Mouse (Mus musculus): ENCODE measurements around the gene Ckap2.

Gene Ckap2

GRCm38 (mm10) chr8:22185431-22186397 lies at the start of gene Ckap2:
Ckap2 (minus strand) TSS chr8:22185819.
- peak; percentile 92 for DNase-seq (ENCODE audit: low spot score)

GRCm38 (mm10) chr8:22228621-22229020 lies 43.0 kb upstream of the Ckap2 start:
- DNase-seq (ENCODE audit: low spot score): no peak

- DNase-seq (ENCODE audit: low spot score): no peak
Observed at GRCm38 (mm10) chr8:22227061-22227877, 41.6 kb upstream of the Ckap2 start, which contains the start of gene Thsd1. Thsd1 (plus strand) TSS chr8:22227313.

- DNase-seq (ENCODE audit: low spot score): no peak
Observed at GRCm38 (mm10) chr8:22226361-22226760, 40.7 kb upstream of the Ckap2 start.

- DNase-seq (ENCODE audit: low spot score): no peak
Observed at GRCm38 (mm10) chr8:22214826-22215225, 29.2 kb upstream of the Ckap2 start.

- DNase-seq (ENCODE audit: low spot score): peak; percentile 27
Observed at GRCm38 (mm10) chr8:22209012-22209411, 23.4 kb upstream of the Ckap2 start.

GRCm38 (mm10) chr8:22207535-22207934 lies 21.9 kb upstream of the Ckap2 start:
- no peak for DNase-seq (ENCODE audit: low spot score)

GRCm38 (mm10) chr8:22199481-22199880 lies 13.9 kb upstream of the Ckap2 start:
- no peak for DNase-seq (ENCODE audit: low spot score)

GRCm38 (mm10) chr8:22197914-22198313 lies 12.3 kb upstream of the Ckap2 start:
- DNase-seq (ENCODE audit: low spot score): no peak

GRCm38 (mm10) chr8:22193432-22194010 lies 7.9 kb upstream of the Ckap2 start:
- DNase-seq (ENCODE audit: low spot score): peak; percentile 41

- DNase-seq (ENCODE audit: low spot score): peak; percentile 78
Observed at GRCm38 (mm10) chr8:22192660-22193431, 7.2 kb upstream of the Ckap2 start, which contains the start of gene Vps36. Vps36 (plus strand) TSS chr8:22192809.

- DNase-seq (ENCODE audit: low spot score): peak; percentile 66
Observed at GRCm38 (mm10) chr8:22184884-22185283, 735 bp downstream of the Ckap2 start.

GRCm38 (mm10) chr8:22175966-22176365 lies 9.7 kb downstream of the Ckap2 start:
- no peak for DNase-seq (ENCODE audit: low spot score)

GRCm38 (mm10) chr8:22169167-22169566 lies 16.5 kb downstream of the Ckap2 start:
- no peak for DNase-seq (ENCODE audit: low spot score)

GRCm38 (mm10) chr8:22166080-22166603 lies 19.5 kb downstream of the Ckap2 start, which contains the start of gene Nek3:
Nek3 (minus strand) TSS chr8:22166435.
- peak; percentile 79 for DNase-seq (ENCODE audit: low spot score)

GRCm38 (mm10) chr8:22165251-22166079 lies 20.2 kb downstream of the Ckap2 start:
- no peak for DNase-seq (ENCODE audit: low spot score)

- DNase-seq (ENCODE audit: low spot score): no peak
Observed at GRCm38 (mm10) chr8:22164431-22164830, 21.2 kb downstream of the Ckap2 start.

- no peak for DNase-seq (ENCODE audit: low spot score)
Observed at GRCm38 (mm10) chr8:22162206-22162605, 23.4 kb downstream of the Ckap2 start.

GRCm38 (mm10) chr8:22150345-22150663 lies 35.3 kb downstream of the Ckap2 start:
- DNase-seq (ENCODE audit: low spot score): no peak

- no peak for DNase-seq (ENCODE audit: low spot score)
Observed at GRCm38 (mm10) chr8:22149643-22150344, 35.8 kb downstream of the Ckap2 start.
